In the genomic region with DNA sequence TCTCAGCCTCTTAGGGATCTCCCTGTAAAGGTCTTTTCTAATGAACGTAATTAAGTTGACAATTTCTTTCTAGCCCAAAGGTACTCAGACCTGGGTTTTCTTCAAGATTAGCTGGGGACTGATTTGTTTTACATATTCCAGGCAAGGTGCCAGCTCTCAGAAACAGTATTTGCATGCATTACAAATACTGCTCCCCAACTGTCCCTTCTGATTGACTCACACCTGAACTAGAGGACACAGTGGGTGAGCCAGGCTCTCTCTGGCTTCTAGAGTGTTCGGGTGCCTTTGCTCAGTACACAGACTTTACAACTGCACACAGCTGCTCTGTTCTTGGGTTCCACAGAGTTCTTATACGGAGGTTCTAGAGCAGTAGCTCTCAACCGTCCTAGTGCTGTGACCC, we compare ENCODE assay signal across 18 mouse cellular contexts.
DNase-seq lines count a peak whose midpoint lies in the region; ATAC-seq and TF ChIP-seq lines count a peak whose summit lies in the region.
"Had no signal": no experiment of that assay in that cellular context is flagged by ENCODE, and none has a peak within 500 bp of the region (broad histone marks: within the 10 kb centered on the region; RNA-seq: fewer than 3 reads in every experiment).

No protein-coding gene starts in this region.

- ATAC-seq in hindbrain, postnatal 0 days = no peak
- no peak for ATAC-seq in hindbrain, embryonic 11.5 days (ENCODE audit: low FRiP score)
- ATAC-seq in lung, postnatal 0 days = 0 out of 2 replicates have a peak, but pooled peaks have one; percentile 26
- peak; percentile 75; the same call in 1 of the 2 replicates for ATAC-seq in stomach, postnatal 0 days (ENCODE audit: low FRiP score, low TSS enrichment)
- no peak for ATAC-seq in megakaryocyte-erythroid progenitor cell, adult 5-6 weeks (replicated peaks; ENCODE audit: low FRiP score, low TSS enrichment, poor library complexity, severe bottlenecking)
- ATAC-seq: forebrain, embryonic 15.5 days had no signal

- H3K9me3 ChIP-seq in hindbrain, postnatal 0 days (ENCODE audit: low read length) = no peaks in the 10 kb centered on the region
- no peaks in the 10 kb centered on the region; the same call in 1 of the 2 replicates for H3K9me3 ChIP-seq in hindbrain, embryonic 11.5 days (ENCODE audit: control insufficient read depth, low read length)
- H3K9me3 ChIP-seq in lung, postnatal 0 days (ENCODE audit: low read length) = no peaks in the 10 kb centered on the region
- no peaks in the 10 kb centered on the region for H3K9me3 ChIP-seq in stomach, postnatal 0 days (ENCODE audit: control insufficient read depth, low read length)
- H3K9me3 ChIP-seq: embryonic facial prominence, embryonic 13.5 days; forebrain, embryonic 15.5 days had no signal

- no peak for TF ChIP-seq CTCF in hindbrain, postnatal 0 days (IDR thresholded peaks at IDR 0.05; ENCODE audit: low read depth)
- no peak for TF ChIP-seq CTCF in lung, postnatal 0 days (IDR thresholded peaks at IDR 0.05)
- TF ChIP-seq CTCF in stomach, postnatal 0 days (IDR thresholded peaks at IDR 0.05; ENCODE audit: low read depth) = no peak

- no peak overlapping the region for H3K27ac ChIP-seq in hindbrain, postnatal 0 days
- H3K27ac ChIP-seq in hindbrain, embryonic 11.5 days (ENCODE audit: low read depth, low read length) = no peak overlapping the region
- H3K27ac ChIP-seq in lung, postnatal 0 days (ENCODE audit: low read length) = no peak overlapping the region
- no peak overlapping the region for H3K27ac ChIP-seq in stomach, postnatal 0 days (replicated peaks)
- H3K27ac ChIP-seq: embryonic facial prominence, embryonic 13.5 days; forebrain, embryonic 15.5 days; hindbrain, embryonic 14.5 days had no signal

- no peak overlapping the region for H3K4me2 ChIP-seq in hindbrain, postnatal 0 days (ENCODE audit: low read depth, low read length)
- H3K4me2 ChIP-seq in hindbrain, embryonic 11.5 days (replicated peaks; ENCODE audit: low read depth, low read length) = no peak overlapping the region
- no peak overlapping the region for H3K4me2 ChIP-seq in lung, postnatal 0 days (replicated peaks; ENCODE audit: low read depth, low read length)
- H3K4me2 ChIP-seq in stomach, postnatal 0 days (replicated peaks; ENCODE audit: low read depth) = no peak overlapping the region
- H3K4me2 ChIP-seq: embryonic facial prominence, embryonic 13.5 days; forebrain, embryonic 15.5 days; hindbrain, embryonic 14.5 days had no signal

- no peak overlapping the region for H3K9ac ChIP-seq in hindbrain, postnatal 0 days (replicated peaks; ENCODE audit: low read length)
- no peak overlapping the region for H3K9ac ChIP-seq in hindbrain, embryonic 11.5 days (ENCODE audit: low read depth, low read length)
- H3K9ac ChIP-seq in lung, postnatal 0 days (replicated peaks; ENCODE audit: low read depth) = no peak overlapping the region
- H3K9ac ChIP-seq in stomach, postnatal 0 days (ENCODE audit: low read length) = no peak overlapping the region
- H3K9ac ChIP-seq: embryonic facial prominence, embryonic 13.5 days; forebrain, embryonic 15.5 days; hindbrain, embryonic 14.5 days had no signal

- H3K27me3 ChIP-seq in hindbrain, postnatal 0 days (ENCODE audit: insufficient read depth, low read length) = no peaks in the 10 kb centered on the region
- H3K27me3 ChIP-seq in hindbrain, embryonic 11.5 days (ENCODE audit: control insufficient read depth, insufficient read depth, low read length) = no peaks in the 10 kb centered on the region
- no peaks in the 10 kb centered on the region for H3K27me3 ChIP-seq in lung, postnatal 0 days (replicated peaks; ENCODE audit: insufficient read depth, low read length)
- H3K27me3 ChIP-seq in stomach, postnatal 0 days (ENCODE audit: control insufficient read depth, insufficient read depth, low read length) = no peaks in the 10 kb centered on the region
- H3K27me3 ChIP-seq: embryonic facial prominence, embryonic 13.5 days; forebrain, embryonic 15.5 days had no signal

- H3K4me3 ChIP-seq in hindbrain, postnatal 0 days (ENCODE audit: low read length) = no peak overlapping the region
- no peak overlapping the region for H3K4me3 ChIP-seq in hindbrain, embryonic 11.5 days (ENCODE audit: low read depth, low read length)
- no peak overlapping the region for H3K4me3 ChIP-seq in lung, postnatal 0 days (ENCODE audit: low read depth, low read length)
- H3K4me3 ChIP-seq in stomach, postnatal 0 days (ENCODE audit: low read depth, low read length) = no peak overlapping the region
- H3K4me3 ChIP-seq: embryonic facial prominence, embryonic 13.5 days; forebrain, embryonic 15.5 days had no signal

- no peaks in the 10 kb centered on the region for H3K4me1 ChIP-seq in hindbrain, postnatal 0 days (ENCODE audit: insufficient read depth, low read length)
- no peaks in the 10 kb centered on the region for H3K4me1 ChIP-seq in hindbrain, embryonic 11.5 days (replicated peaks; ENCODE audit: control insufficient read depth, insufficient read depth, low read length)
- no peaks in the 10 kb centered on the region for H3K4me1 ChIP-seq in lung, postnatal 0 days (ENCODE audit: insufficient read depth, low read depth, low read length)
- H3K4me1 ChIP-seq in stomach, postnatal 0 days (replicated peaks; ENCODE audit: control insufficient read depth, insufficient read depth) = no peaks in the 10 kb centered on the region
- H3K4me1 ChIP-seq: embryonic facial prominence, embryonic 13.5 days had no signal

- TF ChIP-seq EP300 in lung, postnatal 0 days (IDR thresholded peaks at IDR 0.05) = no peak
- TF ChIP-seq EP300 in stomach, postnatal 0 days (optimal IDR thresholded peaks at IDR 0.05) = no peak

- 62% methylated on average over 4 of the region's 4 CpGs for WGBS in hindbrain, postnatal 0 days
- 86% methylated on average over 4 of the region's 4 CpGs for WGBS in hindbrain, embryonic 11.5 days
- 56% methylated on average over 4 of the region's 4 CpGs for WGBS in lung, postnatal 0 days
- 42% methylated on average over 4 of the region's 4 CpGs for WGBS in stomach, postnatal 0 days

- peak; percentile 26 for DNase-seq in hindbrain, postnatal 0 days (ENCODE audit: low spot score)
- DNase-seq in hindbrain, embryonic 11.5 days (ENCODE audit: low spot score) = no peak
- DNase-seq in lung, postnatal 0 days (ENCODE audit: low spot score) = peak; percentile 29
- DNase-seq in lung, postnatal 36 days = no peak
- DNase-seq in brain, adult 2 months (ENCODE audit: low read depth, low spot score) = peak; percentile 31
- DNase-seq in stomach, postnatal 0 days (ENCODE audit: low spot score) = peak; percentile 55
- DNase-seq: adrenal gland, adult 2 months; adrenal gland, postnatal 25 days; cerebellum, adult 11 months; cerebellum, adult 9-10 months; cerebellum, postnatal 25 days; gastrocnemius, postnatal 36 days; heart, adult 11 months; heart, postnatal 10 days had no signal

- no peaks in the 10 kb centered on the region for H3K36me3 ChIP-seq in hindbrain, postnatal 0 days (ENCODE audit: insufficient read depth, low read length)
- H3K36me3 ChIP-seq in hindbrain, embryonic 11.5 days (ENCODE audit: control insufficient read depth, insufficient read depth, low read length) = no peaks in the 10 kb centered on the region
- no peaks in the 10 kb centered on the region for H3K36me3 ChIP-seq in lung, postnatal 0 days (ENCODE audit: insufficient read depth, low read length)
- H3K36me3 ChIP-seq in stomach, postnatal 0 days (ENCODE audit: control insufficient read depth, insufficient read depth, low read length) = no peaks in the 10 kb centered on the region
- H3K36me3 ChIP-seq: embryonic facial prominence, embryonic 13.5 days; forebrain, embryonic 15.5 days had no signal

Comparison
In these comparisons a context has a peak if more than half of its experiments do, and no peak if none do; other contexts are left out.
1. DNase-seq: peak in hindbrain, postnatal 0 days (single experiment), lung, postnatal 0 days (single experiment), brain, adult 2 months (single experiment) and stomach, postnatal 0 days (single experiment); none in hindbrain, embryonic 11.5 days (single experiment) and lung, postnatal 36 days (single experiment).
2. ATAC-seq: peak in lung, postnatal 0 days (single experiment) and stomach, postnatal 0 days (single experiment); none in hindbrain, postnatal 0 days (single experiment), hindbrain, embryonic 11.5 days (single experiment) and megakaryocyte-erythroid progenitor cell, adult 5-6 weeks (single experiment).